Mouse (Mus musculus): ENCODE measurements around the gene Il5.

- TF ChIP-seq POLR2A (IDR thresholded peaks at IDR 0.05; ENCODE audit: borderline replicate concordance, insufficient read depth, low read length) (no peak), CTCF (IDR thresholded peaks at IDR 0.05; ENCODE audit: borderline replicate concordance, insufficient read depth, low read depth, low read length) (no peak)
These were observed 52.5 kb downstream of the Il5 start, which contains the start of gene Gm17334 for GRCm38 (mm10) chr11:53773087-53773486.
